Mouse (Mus musculus) heart, adult 2 months (tissue): ENCODE measurements around the gene Trpm2. TPM values are rescaled to one million over a fixed set of nuclear protein-coding genes. Genes with fewer than 3 reads are reported as not detected.
A peak's percentile ranks its signal among the peaks of the same experiment; 100 is the strongest.
"Not testable (repeated sequence)": the region's sequence is repeated elsewhere in the genome, so short reads cannot be mapped to it uniquely, and the experiment has no call there.

ENCODE experiments used
- DNase-seq, 2 experiments: peaks; one replicate each; pipeline ENCODE4 v3.0.0; 2021
- H3K27ac ChIP-seq: fragments of 200-600 bp; 2 replicates; pipeline ENCODE4 v1.8.1; 2022
- H3K27me3 ChIP-seq: fragments of 200-500 bp; 2 replicates; pipeline ENCODE4 v1.6.1; 2012; ENCODE audit warnings: mild to moderate bottlenecking, low read length, inconsistent platforms, mixed read lengths; ENCODE audit not compliant: control insufficient read depth, insufficient read depth
- H3K36me3 ChIP-seq: fragments of 200-500 bp; 2 replicates; pipeline ENCODE4 v1.6.1; 2012; ENCODE audit warnings: low read length, inconsistent platforms; ENCODE audit not compliant: control insufficient read depth, insufficient read depth
- H3K4me1 ChIP-seq: fragments of 200-500 bp; 2 replicates; pipeline ENCODE4 v1.6.1; 2011; ENCODE audit warnings: low read length; ENCODE audit not compliant: control insufficient read depth, insufficient read depth
- H3K4me3 ChIP-seq: fragments of 200-600 bp; 2 replicates; pipeline ENCODE4 v1.8.1; 2022
- H3K79me2 ChIP-seq: fragments of 200-500 bp; replicated peaks from 2 replicates; pipeline ENCODE4 v1.6.1; 2012; ENCODE audit warnings: mild to moderate bottlenecking, inconsistent platforms, low read length, moderate library complexity, mixed read lengths; ENCODE audit not compliant: control insufficient read depth, insufficient read depth
- H3K9ac ChIP-seq: fragments of 200-500 bp; 2 replicates; pipeline ENCODE4 v1.6.1; 2012; ENCODE audit warnings: low read depth, mild to moderate bottlenecking, control low read depth, inconsistent platforms, low read length, mixed read lengths
- CTCF ChIP-seq: fragments of 200-600 bp; IDR thresholded peaks from 2 replicates; pipeline ENCODE4 v1.8.1; 2022; ENCODE audit warnings: antibody characterized with exemption, mild to moderate bottlenecking, moderate library complexity
- EP300 ChIP-seq: fragments of 200-500 bp; IDR thresholded peaks from 2 replicates; pipeline ENCODE4 v1.6.1; 2011; ENCODE audit warnings: low read depth, low read length, control low read depth; ENCODE audit not compliant: insufficient read depth
- POLR2A ChIP-seq: fragments of 200-500 bp; IDR thresholded peaks from 2 replicates; pipeline ENCODE4 v1.6.1; 2011; ENCODE audit warnings: mild to moderate bottlenecking, low read depth, low read length, control low read depth; ENCODE audit not compliant: insufficient read depth
- WGBS: fragments of 180-500 bp; shearing (Covaris S2); methylation state at CpG from one replicate; pipeline ENCODE4 v1.1.7; 2018; 5-methylcytosine and 5-hydroxymethylcytosine counted together
- intact Hi-C: fragments of 180-260 bp; cut with DNase I; formaldehyde crosslinking; loops from one replicate; pipeline ENCODE4 v1.15.1; 2025
- long read RNA-seq: library from polyadenylated mRNA; stranded (forward); transcript quantifications from one replicate; pipeline ENCODE4 v2.0.0, GENCODE M21; 2021
- polyA plus RNA-seq: library from polyadenylated mRNA; depleted of rRNA; stranded (reverse); fragments of >200 nt; gene quantifications from 2 replicates; pipeline ENCODE4 v1.2.3, GENCODE M21; 2012; rRNA removed
- total RNA-seq, 2 experiments: library from RNA; stranded (reverse); gene quantifications; 2 replicates each; pipeline ENCODE4 v1.2.3; 2021

Trpm2 gene
- total RNA-seq (under 1 TPM; 0.75 to 0.78 TPM), polyA plus RNA-seq (0.53 and 0.55 TPM in 2 replicates)
- long read RNA-seq = 0 reads

- Histone ChIP-seq H3K4me1 (no peaks in the 10 kb centered on the region), H3K27ac (no peak within 1 kb of the TSS), H3K4me3 (no peak within 1 kb of the TSS), H3K79me2 (no peaks in the 10 kb centered on the region), H3K36me3 (no peaks in the 10 kb centered on the region), H3K9ac (no peak within 1 kb of the TSS), H3K27me3 (no peaks in the 10 kb centered on the region)
- DNase-seq = peak in 1 of 2 experiments; percentile 59
- intact Hi-C loops = no loop called here
- TF ChIP-seq CTCF (no peak), POLR2A (no peak), EP300 (no peak)
- 59% methylated on average over 6 of the region's 6 CpGs for WGBS
Observed at GRCm38 (mm10) chr10:77970481-77970880, at the start of gene Trpm2. TSS of gene Trpm2 (minus strand) at chr10:77970563.

GRCm38 (mm10) chr10:78019984-78020383, 49.6 kb upstream of the Trpm2 start:
- H3K36me3 ChIP-seq, H3K9ac ChIP-seq, H3K27ac ChIP-seq, intact Hi-C loops, H3K27me3 ChIP-seq, DNase-seq, H3K79me2 ChIP-seq, H3K4me1 ChIP-seq, H3K4me3 ChIP-seq: not testable (repeated sequence)
- whole genome bisulfite sequencing = 98% methylated on average over 7 of the region's 11 CpGs

DNA sequence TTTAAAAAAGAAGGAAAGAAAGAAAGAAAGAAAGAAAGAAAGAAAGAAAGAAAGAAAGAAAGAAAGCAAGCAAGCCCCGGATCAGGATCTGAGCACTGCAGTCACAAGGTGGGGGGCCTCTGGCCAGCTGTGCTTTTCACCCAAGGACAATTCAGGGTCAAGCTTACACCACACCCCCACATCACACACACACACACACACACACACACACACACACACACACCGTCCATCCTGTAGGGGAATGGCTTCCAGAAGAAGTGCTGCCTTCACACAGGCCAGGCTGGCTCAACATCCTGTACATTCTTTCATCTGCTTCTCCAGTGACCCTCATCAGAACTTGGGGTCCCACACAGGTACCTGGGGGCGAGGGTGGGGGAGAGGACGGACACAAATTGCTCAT, 48.9 kb upstream of the Trpm2 start:
- Histone ChIP-seq H3K79me2 (no peaks in the 10 kb centered on the region), H3K27me3 (no peaks in the 10 kb centered on the region), H3K9ac (no peak overlapping the region), H3K27ac (peak overlapping the region; percentile 73), H3K4me1 (peaks cover 3% of the 10 kb centered on the region), H3K36me3 (no peaks in the 10 kb centered on the region), H3K4me3 (no peak overlapping the region)
- TF ChIP-seq EP300 = no peak
- TF ChIP-seq POLR2A = no peak
- no peak for TF ChIP-seq CTCF
- WGBS = 66% methylated on average over 4 of the region's 4 CpGs
- DNase-seq = no peak
- intact Hi-C loops = no loop called here

DNA sequence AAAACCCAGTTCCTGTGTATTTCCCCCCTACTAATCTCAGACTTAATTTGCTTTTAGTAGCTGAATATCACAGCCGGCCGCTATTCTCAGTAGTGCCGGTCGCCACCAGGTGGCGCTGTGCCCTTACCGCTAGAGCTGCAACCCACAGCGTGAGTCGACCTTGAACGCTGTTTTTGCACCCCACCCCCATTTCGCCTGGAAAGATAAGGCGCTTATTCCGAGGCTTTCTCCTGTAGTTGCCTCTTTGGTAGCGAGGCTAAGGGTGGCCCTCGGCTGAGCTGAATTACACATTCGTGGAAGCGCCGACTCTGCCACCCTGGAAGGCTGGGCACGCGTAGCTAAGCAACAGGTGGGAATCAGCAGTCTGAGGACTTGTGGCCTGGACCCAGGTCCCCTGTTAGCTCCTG, 48.4 kb upstream of the Trpm2 start:
- Histone ChIP-seq H3K4me1 (peaks cover 3% of the 10 kb centered on the region), H3K27me3 (no peaks in the 10 kb centered on the region), H3K4me3 (peak overlapping the region; percentile 27; the same call in 1 of the 2 replicates), H3K27ac (peak overlapping the region; percentile 73), H3K36me3 (no peaks in the 10 kb centered on the region), H3K9ac (no peak overlapping the region), H3K79me2 (no peaks in the 10 kb centered on the region)
- 10% methylated on average over 19 of the region's 19 CpGs for WGBS
- TF ChIP-seq POLR2A = peak; percentile 36; the same call in 1 of the 2 replicates
- peak; percentile 99; the same call in 1 of the 2 replicates for TF ChIP-seq CTCF
- 0 out of 2 replicates have a peak, but pooled peaks have one; percentile 41 for TF ChIP-seq EP300
- DNase-seq = peak; percentile 76 to 83
- intact Hi-C loops = no loop called here

- intact Hi-C loops = no loop called here
- peak overlapping the region; percentile 87; the same call in 1 of the 2 replicates for H3K27ac ChIP-seq
- H3K4me1 ChIP-seq = peaks cover 3% of the 10 kb centered on the region
- 52% methylated on average over 5 of the region's 5 CpGs for WGBS
- no peak for DNase-seq
- no peak overlapping the region for H3K9ac ChIP-seq
- no peaks in the 10 kb centered on the region for H3K79me2 ChIP-seq
- H3K36me3 ChIP-seq = no peaks in the 10 kb centered on the region
- TF ChIP-seq EP300 (no peak), CTCF (no peak), POLR2A (no peak)
- H3K4me3 ChIP-seq = no peak overlapping the region
- no peaks in the 10 kb centered on the region for H3K27me3 ChIP-seq
Observed at GRCm38 (mm10) chr10:78016366-78016765, 46.0 kb upstream of the Trpm2 start.

- no peak overlapping the region for H3K4me3 ChIP-seq
- no peak overlapping the region for H3K9ac ChIP-seq
- peak in 1 of 2 experiments; percentile 26 for DNase-seq
- H3K4me1 ChIP-seq = peaks cover 3% of the 10 kb centered on the region
- intact Hi-C loops = no loop called here
- no peaks in the 10 kb centered on the region for H3K27me3 ChIP-seq
- H3K79me2 ChIP-seq = no peaks in the 10 kb centered on the region
- H3K36me3 ChIP-seq = no peaks in the 10 kb centered on the region
- TF ChIP-seq POLR2A (no peak), CTCF (no peak), EP300 (no peak)
- 46% methylated on average over 1 of the region's 1 CpGs for WGBS
- H3K27ac ChIP-seq = peak overlapping the region; percentile 87
Observed at GRCm38 (mm10) chr10:78015489-78015888, 45.1 kb upstream of the Trpm2 start.
